Mouse (Mus musculus) spleen, embryonic (tissue): ENCODE measurements around the gene Dnah7c.
"Not testable (repeated sequence)": the region's sequence is repeated elsewhere in the genome, so short reads cannot be mapped to it uniquely, and the experiment has no call there.

Source experiments
- CTCF ChIA-PET: fragments of 350-600 bp; sonication (Branson Sonifier 250); formaldehyde crosslinking; loops from one replicate; lab custom pipeline; 2022; lab: Charles Lee

Dnah7c gene

DNA sequence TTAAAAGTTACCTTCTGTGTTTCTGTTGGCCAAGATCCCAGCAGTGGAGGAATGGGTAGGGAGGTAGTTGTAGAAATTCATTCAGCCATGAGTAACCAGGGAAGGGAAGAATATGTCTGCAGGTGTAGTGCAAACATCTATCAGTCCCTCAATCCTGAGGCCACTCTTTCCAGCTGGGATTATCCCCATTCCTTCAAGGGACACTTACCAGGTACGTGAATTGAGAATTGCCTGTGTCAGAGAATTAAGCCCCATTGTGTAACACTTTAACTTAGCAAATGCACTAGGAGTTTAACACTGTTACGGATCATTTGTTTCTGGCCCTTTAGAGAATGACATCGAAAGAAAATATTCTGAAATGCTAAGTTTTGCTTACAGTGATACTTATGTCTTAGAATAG lies 304.3 kb downstream of the Dnah7c start:
- CTCF ChIA-PET: not testable (repeated sequence)

DNA sequence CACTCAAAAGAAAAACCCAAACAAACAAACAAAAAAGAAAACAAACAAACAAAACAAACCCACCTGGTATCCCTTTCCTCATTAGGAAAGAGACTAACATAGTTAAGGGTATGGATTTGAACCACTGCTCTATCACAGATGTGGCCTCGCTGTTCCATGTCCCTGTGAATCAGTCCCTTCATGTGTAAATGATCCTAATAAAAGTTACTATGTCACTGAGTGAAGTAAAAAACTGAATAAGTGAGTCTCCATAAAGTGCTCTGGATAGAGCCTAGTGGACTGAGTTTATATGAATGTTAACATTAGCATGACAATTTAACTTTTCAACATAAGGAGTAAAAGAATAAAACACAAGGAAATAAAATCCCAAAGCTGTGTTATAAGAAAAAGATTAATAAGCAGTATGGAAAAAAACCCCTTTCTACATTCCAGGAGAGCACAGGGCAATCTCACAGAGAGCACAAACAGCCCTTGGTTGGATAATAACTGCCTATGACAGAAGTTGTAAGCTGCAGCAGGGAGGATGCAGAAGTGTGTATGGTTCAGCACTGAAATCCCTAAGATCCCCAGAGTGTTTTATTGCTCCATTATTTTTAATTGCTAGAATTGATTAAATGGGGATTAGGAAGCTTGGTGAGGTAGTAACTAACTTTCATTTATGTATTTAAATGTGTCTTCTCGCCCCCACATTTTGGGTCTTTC lies 308.2 kb downstream of the Dnah7c start:
- CTCF ChIA-PET: not testable (repeated sequence)

GRCm38 (mm10) chr1:46734455-46734854 lies 309.1 kb downstream of the Dnah7c start:
- CTCF ChIA-PET: not testable (repeated sequence)

- CTCF ChIA-PET: not testable (repeated sequence)
Observed at GRCm38 (mm10) chr1:46764600-46764999, 339.2 kb downstream of the Dnah7c start.

GRCm38 (mm10) chr1:46769318-46769717 lies 343.9 kb downstream of the Dnah7c start:
- CTCF ChIA-PET: not testable (repeated sequence)

GRCm38 (mm10) chr1:46770077-46770695 lies 344.8 kb downstream of the Dnah7c start:
- CTCF ChIA-PET: not testable (repeated sequence)

- CTCF ChIA-PET: not testable (repeated sequence)
Observed at GRCm38 (mm10) chr1:46782227-46782626, 356.8 kb downstream of the Dnah7c start.

DNA sequence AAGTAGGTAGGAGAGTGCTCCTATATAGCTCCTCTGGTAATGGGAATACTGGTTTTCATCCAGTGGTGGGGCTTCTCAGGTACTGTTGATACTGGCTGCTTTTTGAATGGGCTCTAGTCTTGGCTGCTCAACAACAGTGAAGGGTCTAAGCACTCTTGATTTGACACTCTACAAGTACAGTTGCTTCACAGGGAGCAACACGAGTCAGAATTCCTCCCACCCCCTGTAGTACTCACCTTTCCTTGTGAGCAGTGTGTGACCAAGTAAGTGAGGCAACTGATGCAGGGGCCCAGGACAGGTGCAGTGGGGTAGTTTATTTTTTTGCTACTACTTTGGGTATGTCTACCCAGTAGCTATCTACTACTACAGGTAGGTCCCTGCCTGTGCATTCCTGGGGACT lies 379.7 kb downstream of the Dnah7c start:
- CTCF ChIA-PET: no interaction called here

- CTCF ChIA-PET: not testable (repeated sequence)
Observed at GRCm38 (mm10) chr1:46808630-46809029, 383.2 kb downstream of the Dnah7c start.

DNA sequence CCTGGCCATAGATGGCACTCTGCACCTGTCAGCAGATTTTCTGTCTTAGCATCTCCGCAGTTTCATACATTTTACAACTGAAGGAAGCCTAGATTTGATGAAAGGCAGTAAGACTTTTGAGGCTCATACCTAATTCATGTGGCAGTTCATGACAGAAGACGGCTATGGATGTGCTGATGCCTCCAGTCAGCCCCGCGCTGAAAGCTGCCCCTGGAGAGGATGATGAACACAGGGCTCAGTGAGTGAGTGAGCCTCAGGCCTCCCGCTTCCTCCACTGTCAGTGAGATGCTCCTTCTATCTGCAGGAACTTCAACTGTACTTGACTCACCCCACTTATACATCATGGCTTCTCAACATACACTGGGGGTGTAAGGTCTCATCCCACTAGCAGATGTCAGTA lies 392.5 kb downstream of the Dnah7c start:
- CTCF ChIA-PET: interaction anchor here (0.6 kb wide), 1 partner anchor 1087 kb away, joined by 4 read pairs; no protein-coding TSS in a partner anchor

- CTCF ChIA-PET: no interaction called here
Observed at GRCm38 (mm10) chr1:46822256-46822972, 397.0 kb downstream of the Dnah7c start.

DNA sequence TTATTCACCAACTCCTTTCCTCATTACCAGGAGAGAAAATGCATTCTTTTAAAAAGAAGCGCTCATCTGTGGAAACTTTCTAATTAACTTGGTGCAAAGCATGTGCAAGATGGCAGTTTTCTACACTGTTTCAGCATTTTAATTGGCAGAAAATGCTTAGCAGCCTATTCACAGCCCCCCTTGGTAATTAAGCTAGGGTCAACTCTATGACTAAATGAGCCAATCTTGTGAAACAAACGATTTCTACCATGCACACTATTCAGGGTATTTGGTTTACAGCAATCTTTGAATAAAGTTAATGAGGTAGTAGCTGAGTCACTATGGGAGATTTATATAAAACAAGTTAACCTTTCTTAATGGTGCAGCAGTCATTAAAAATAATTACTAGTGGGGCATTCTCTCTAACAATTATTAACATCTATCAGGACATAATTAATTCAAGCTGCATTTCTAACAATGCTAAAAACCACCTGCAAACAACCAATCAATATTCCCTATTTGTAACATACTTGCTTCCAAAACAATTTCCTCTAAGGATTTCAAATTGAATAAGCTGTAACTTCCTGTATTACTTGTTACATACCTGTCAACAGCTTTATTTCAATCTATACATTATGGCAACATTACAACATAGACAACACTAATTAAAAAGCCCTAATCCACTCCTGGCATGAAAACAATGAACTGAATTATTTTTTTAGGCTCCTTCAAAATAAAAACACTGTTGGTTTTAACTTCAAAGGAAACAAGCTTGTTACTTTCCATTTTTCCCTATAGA lies 404.9 kb downstream of the Dnah7c start:
- CTCF ChIA-PET: no interaction called here

- CTCF ChIA-PET: no interaction called here
Observed at GRCm38 (mm10) chr1:46831927-46832326, 406.5 kb downstream of the Dnah7c start.

DNA sequence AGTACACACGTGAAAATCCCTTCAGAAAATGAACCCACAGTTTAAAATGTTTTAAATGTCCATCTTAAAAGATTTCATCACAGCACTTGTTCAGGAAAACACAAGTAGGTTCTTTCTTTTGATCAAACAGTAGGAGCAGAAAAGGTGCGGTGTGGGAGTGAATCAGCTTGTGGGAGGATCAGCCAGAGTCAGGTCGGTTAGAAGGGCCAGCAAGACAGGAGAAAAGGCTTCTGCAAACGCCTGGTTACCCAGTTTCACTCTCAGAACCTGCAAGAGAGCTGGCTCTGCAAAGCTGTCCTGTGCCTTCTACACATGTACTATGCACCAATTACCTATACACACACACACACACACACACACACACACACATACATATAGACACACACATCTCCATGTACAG lies 418.0 kb downstream of the Dnah7c start:
- CTCF ChIA-PET: no interaction called here

- CTCF ChIA-PET: no interaction called here
Observed at GRCm38 (mm10) chr1:46844281-46844680, 418.9 kb downstream of the Dnah7c start.

- CTCF ChIA-PET: no interaction called here
Observed at GRCm38 (mm10) chr1:46845221-46845620, 419.8 kb downstream of the Dnah7c start.

DNA sequence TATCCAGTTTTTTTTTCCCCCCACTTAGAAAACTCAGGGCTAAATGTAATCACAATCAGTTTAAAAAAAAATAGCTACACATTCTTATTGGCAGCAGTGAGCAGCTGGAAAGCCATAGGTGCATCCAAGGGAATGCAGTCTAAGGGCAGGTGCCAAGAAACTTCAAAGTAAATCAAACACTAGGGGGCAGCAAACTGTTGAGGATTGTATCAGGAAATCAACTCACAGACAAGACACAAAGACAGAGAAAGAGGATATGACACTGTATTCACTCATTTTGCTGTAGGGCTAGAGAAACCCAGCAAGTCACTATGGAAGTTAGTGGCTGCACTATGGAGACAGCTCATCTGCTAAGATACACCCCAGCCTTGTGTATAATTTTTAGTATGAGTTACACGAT lies 424.4 kb downstream of the Dnah7c start:
- CTCF ChIA-PET: interaction anchor here (0.7 kb wide), 2 partner anchors 114 to 130 kb away, joined by 3 read pairs; no protein-coding TSS in a partner anchor

GRCm38 (mm10) chr1:46851586-46851985 lies 426.2 kb downstream of the Dnah7c start:
- CTCF ChIA-PET: interaction anchor here (0.6 to 1.4 kb wide), 3 partner anchors 10 to 1186 kb away, joined by 3 to 4 read pairs (median 3); no protein-coding TSS in a partner anchor

DNA sequence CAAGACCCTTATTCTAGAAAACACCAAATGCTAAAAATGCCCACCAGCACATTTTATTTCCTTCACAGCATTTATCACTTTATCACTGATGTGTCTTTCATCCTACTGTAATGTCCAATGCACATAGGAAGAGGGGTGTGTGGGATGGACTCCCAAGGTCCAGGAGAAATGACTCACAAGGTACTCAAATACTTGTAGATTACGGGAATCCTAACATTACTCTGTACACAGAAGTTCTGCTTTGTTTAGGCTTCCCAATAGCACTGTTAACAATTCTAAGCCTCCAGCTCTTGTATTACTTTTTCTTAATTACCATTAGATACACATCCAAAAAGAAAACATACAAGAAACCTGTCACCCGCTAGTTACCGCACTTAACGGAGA lies 426.8 kb downstream of the Dnah7c start:
- CTCF ChIA-PET: interaction anchor here (0.7 kb wide), 1 partner anchor 12 kb away, joined by 5 read pairs; no protein-coding TSS in a partner anchor

- CTCF ChIA-PET: interaction anchor here (0.7 kb wide), 1 partner anchor 11 kb away, joined by 5 read pairs; no protein-coding TSS in a partner anchor
Observed at GRCm38 (mm10) chr1:46852600-46853272, 427.3 kb downstream of the Dnah7c start.
